Mouse (Mus musculus) ES-Bruce4 (cell line): Measurements from ENCODE around the gene Usp7. TPM values are rescaled to one million over a fixed set of nuclear protein-coding genes. Genes with fewer than 3 reads are reported as not detected.
A peak's percentile ranks its signal among the peaks of the same experiment; 100 is the strongest.
"Not testable (repeated sequence)": the region's sequence is repeated elsewhere in the genome, so short reads cannot be mapped to it uniquely, and the experiment has no call there.

Source experiments
- H3K27ac ChIP-seq: 2 replicates; pipeline ENCODE4 v1.5.1; 2012; ENCODE audit warnings: low read length, inconsistent platforms; ENCODE audit not compliant: insufficient read depth
- H3K27me3 ChIP-seq: 2 replicates; pipeline ENCODE4 v1.6.1; 2012; ENCODE audit warnings: mild to moderate bottlenecking, low read length, inconsistent platforms; ENCODE audit not compliant: control insufficient read depth, poor library complexity, insufficient read depth, severe bottlenecking
- H3K36me3 ChIP-seq: 2 replicates; pipeline ENCODE4 v1.6.1; 2012; ENCODE audit warnings: inconsistent platforms, mild to moderate bottlenecking, low read length, moderate library complexity; ENCODE audit not compliant: control insufficient read depth, poor library complexity, insufficient read depth, severe bottlenecking
- H3K4me1 ChIP-seq: one replicate; pipeline ENCODE4 v1.8.1; 2011; ENCODE audit warnings: low read length; ENCODE audit not compliant: control insufficient read depth, insufficient read depth
- H3K4me3 ChIP-seq: 2 replicates; pipeline ENCODE4 v1.5.1; 2011; ENCODE audit warnings: low read depth, mild to moderate bottlenecking, low read length
- H3K9ac ChIP-seq: 2 replicates; pipeline ENCODE4 v1.6.1; 2012; ENCODE audit warnings: low read depth, mild to moderate bottlenecking, inconsistent platforms; ENCODE audit not compliant: poor library complexity, severe bottlenecking
- H3K9me3 ChIP-seq: replicated peaks from 2 replicates; pipeline ENCODE4 v1.6.1; 2012; ENCODE audit warnings: mild to moderate bottlenecking, low read length, inconsistent platforms; ENCODE audit not compliant: control insufficient read depth, poor library complexity, insufficient read depth, severe bottlenecking
- CTCF ChIP-seq: IDR thresholded peaks from one replicate; pipeline ENCODE4 v1.8.1; 2011; ENCODE audit warnings: low read depth, low read length
- EP300 ChIP-seq: IDR thresholded peaks from 2 replicates; pipeline ENCODE4 v1.6.1; 2011; ENCODE audit warnings: low read depth, low read length; ENCODE audit not compliant: insufficient read depth
- POLR2A ChIP-seq: IDR thresholded peaks from one replicate; pipeline ENCODE4 v1.8.1; 2011; ENCODE audit warnings: low read length; ENCODE audit not compliant: insufficient read depth
- polyA plus RNA-seq: library from polyadenylated mRNA; stranded (reverse); fragments of >200 nt; gene quantifications from 2 replicates; pipeline ENCODE4 v1.2.4, GENCODE M21; 2011; ENCODE audit warnings: low read depth; ENCODE audit not compliant: missing spikeins, insufficient read depth, insufficient read length

Gene Usp7
- polyA plus RNA-seq, 1 experiment, result 339 TPM

DNA sequence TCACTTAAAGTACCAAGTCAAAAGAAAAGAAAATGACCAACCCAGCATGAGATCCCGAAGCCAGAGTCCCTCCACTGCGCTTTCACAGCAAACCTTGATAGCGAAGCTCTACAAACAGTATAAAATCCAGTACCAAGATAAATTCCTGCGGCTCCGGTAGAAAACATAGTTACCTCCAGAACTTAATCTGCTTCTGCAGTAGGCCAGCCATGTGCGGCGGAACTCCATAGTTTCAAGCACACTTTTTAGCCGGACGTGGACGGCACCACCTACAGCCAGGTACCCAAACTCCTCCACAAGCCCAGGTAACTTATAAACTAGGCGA, 54.8 kb downstream of the Usp7 start:
- Histone ChIP-seq H3K4me1 (peaks cover 4% of the 10 kb centered on the region), H3K9me3 (no peaks in the 10 kb centered on the region), H3K27me3 (no peaks in the 10 kb centered on the region), H3K27ac (peak overlapping the region; percentile 34; the same call in 1 of the 2 replicates), H3K36me3 (0 out of 2 replicates have a peak, but pooled peaks cover 2% of the 10 kb centered on the region), H3K9ac (peak overlapping the region; percentile 99), H3K4me3 (peak overlapping the region; percentile 92)
- TF ChIP-seq POLR2A (no peak), CTCF (no peak), EP300 (no peak)

DNA sequence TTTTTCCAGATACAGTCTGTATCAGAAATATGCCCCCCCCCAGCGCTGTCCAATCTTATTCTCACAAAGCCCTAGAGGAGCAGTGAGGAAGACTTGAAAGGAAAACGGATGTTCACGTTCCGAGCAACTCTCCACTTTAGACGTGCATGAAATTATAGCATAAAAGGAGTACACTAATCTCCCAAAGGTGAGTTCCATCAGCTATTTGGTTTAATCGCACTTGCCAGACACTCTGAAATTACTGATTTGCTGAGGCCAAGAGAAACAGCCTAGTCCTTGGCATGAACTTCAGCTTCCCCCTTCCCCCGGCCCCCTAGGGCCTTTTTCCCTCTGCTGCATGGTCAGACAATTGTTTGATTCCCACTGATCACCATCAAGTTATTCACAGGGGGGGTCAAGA, 55.4 kb downstream of the Usp7 start:
- H3K4me3 ChIP-seq, result peak overlapping the region; percentile 92
- no peaks in the 10 kb centered on the region for H3K27me3 ChIP-seq
- H3K9me3 ChIP-seq, result no peaks in the 10 kb centered on the region
- peaks cover 4% of the 10 kb centered on the region for H3K4me1 ChIP-seq
- H3K9ac ChIP-seq, result peak overlapping the region; percentile 99
- 0 out of 2 replicates have a peak, but pooled peaks cover 2% of the 10 kb centered on the region for H3K36me3 ChIP-seq
- H3K27ac ChIP-seq, result no peak overlapping the region
- TF ChIP-seq EP300, result no peak
- no peak for TF ChIP-seq CTCF
- TF ChIP-seq POLR2A, result no peak

DNA sequence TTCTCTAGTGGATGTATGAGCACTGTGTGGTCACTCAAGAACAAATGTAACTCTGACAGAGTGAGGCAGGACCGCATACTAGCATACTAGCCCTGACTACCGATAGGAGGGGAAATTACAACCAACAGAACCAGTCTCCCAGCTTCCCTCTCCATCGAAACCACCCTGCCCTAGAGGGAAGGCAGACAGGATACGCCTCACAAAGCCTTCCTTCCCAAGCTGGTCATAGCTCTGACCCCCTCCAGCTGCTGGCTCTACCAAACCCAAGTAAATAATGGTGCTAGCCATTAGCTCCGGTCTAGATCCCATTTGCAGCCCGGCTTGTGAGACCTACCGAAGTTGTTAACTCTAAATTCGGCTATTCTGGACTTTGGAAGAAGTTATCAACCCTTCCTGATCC, 56.1 kb downstream of the Usp7 start:
- Histone ChIP-seq H3K27ac (no peak overlapping the region), H3K4me1 (peaks cover 8% of the 10 kb centered on the region), H3K36me3 (0 out of 2 replicates have a peak, but pooled peaks cover 4% of the 10 kb centered on the region), H3K9me3 (no peaks in the 10 kb centered on the region), H3K4me3 (peak overlapping the region; percentile 39), H3K9ac (peak overlapping the region; percentile 99), H3K27me3 (no peaks in the 10 kb centered on the region)
- TF ChIP-seq EP300 (0 out of 2 replicates have a peak, but pooled peaks have one; percentile 21), POLR2A (no peak)

DNA sequence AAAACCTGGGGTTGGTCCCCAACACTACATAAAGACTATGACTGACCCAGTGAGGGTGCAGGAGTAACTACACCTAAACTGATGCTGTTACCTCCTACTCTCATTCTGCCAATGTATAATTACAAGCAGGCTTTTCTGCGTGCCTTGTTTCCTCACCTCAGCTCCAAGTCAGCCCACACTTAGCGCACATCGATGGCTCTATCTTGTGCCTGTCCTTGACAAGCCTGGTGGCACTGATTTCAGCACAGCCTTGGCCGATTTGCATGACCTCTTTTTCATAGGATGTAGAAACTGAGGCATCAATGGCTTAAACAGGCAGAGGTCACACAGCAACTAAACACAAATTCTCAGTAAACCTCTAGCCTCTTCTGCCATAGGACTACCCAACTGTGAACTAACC, 57.4 kb downstream of the Usp7 start:
- Histone ChIP-seq H3K27me3 (no peaks in the 10 kb centered on the region), H3K4me1 (peaks cover 10% of the 10 kb centered on the region), H3K9ac (0 out of 2 replicates have a peak overlapping the region, but pooled peaks have one; percentile 5), H3K4me3 (no peak overlapping the region), H3K27ac (no peak overlapping the region), H3K9me3 (no peaks in the 10 kb centered on the region), H3K36me3 (0 out of 2 replicates have a peak, but pooled peaks cover 4% of the 10 kb centered on the region)
- TF ChIP-seq EP300 (no peak), CTCF (no peak), POLR2A (no peak)

DNA sequence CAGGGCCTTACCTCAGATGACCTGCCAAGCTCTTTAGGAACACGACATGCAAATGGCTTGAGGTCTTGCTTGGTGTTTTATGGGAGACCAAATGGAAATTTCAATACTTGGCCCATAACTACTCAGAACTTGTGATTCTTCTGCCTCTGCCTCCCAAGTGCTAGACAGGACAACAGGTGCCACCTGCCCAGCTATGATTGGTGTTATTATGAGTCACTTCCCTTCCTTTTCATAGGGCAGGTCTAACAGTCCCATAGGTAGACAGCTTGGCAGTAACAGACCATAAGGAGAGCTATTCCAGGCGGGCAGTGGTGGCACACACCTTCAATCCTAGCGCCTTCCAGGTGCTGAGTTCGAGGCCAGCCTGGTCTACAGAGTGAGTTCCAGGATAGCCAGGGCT, 58.5 kb downstream of the Usp7 start:
- Histone ChIP-seq H3K27ac (no peak overlapping the region), H3K36me3 (0 out of 2 replicates have a peak, but pooled peaks cover 4% of the 10 kb centered on the region), H3K27me3 (no peaks in the 10 kb centered on the region), H3K4me3 (no peak overlapping the region), H3K9me3 (no peaks in the 10 kb centered on the region), H3K9ac (no peak overlapping the region), H3K4me1 (peaks cover 10% of the 10 kb centered on the region)
- no peak for TF ChIP-seq CTCF
- no peak for TF ChIP-seq POLR2A
- TF ChIP-seq EP300, result no peak

DNA sequence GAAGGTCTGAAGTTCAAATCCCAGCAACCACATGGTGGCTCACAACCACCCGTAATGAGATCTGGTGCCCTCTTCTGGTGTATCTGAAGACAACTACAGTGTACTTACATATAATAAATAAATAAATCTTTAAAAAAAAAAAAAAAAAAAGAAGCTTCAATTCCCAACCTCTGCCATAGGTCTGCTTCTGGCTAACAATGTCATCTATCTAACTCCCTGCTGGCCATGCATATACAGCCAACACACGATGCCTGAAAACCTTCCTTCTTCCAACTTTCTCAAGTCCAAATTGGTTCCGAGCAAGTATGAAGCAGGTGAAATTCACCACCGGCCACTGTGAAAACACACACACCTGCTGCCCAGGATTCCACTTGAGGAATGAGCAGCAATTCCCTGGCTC, 59.7 kb downstream of the Usp7 start:
- not testable (repeated sequence) for H3K27ac ChIP-seq, H3K27me3 ChIP-seq, H3K4me3 ChIP-seq, H3K36me3 ChIP-seq, H3K9ac ChIP-seq, H3K9me3 ChIP-seq
- H3K4me1 ChIP-seq, result peaks cover 14% of the 10 kb centered on the region
